Mouse (Mus musculus): ENCODE data around the gene Fbxo40.

DNA sequence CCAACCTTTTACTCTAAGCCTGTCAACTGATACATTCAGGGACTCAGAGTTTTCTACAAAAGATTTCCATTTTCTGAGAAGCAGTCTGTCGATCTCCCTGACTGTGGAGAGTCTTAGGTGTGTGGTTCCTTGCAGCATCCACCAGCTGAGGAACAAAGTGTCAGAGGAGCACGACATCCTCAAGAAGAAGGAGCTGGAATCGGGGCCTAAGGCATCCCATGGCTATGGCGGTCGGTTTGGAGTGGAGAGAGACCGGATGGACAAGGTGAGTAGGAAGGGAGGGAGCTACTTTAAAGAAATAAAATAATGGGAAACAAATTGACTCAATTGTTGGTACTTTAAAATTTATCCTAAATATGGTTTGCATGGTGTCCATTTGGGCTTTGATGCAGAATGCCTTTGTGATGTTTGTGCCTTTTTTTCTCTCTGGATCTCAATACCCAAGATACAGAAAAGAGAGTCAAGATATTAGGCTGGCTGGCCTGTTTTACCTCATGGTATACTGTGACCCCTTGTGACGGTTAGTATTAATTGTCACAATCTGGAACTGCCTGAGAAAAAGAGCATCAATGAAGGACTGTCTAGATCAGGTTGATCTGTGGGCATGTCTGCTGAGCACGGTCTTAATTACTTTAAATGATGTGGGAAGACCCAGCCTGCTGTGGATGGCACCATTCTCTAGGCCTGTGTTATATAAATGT is 43.7 kb downstream of the Fbxo40 start:
- no peak for TF ChIP-seq POLR2A (IDR thresholded peaks at IDR 0.05; ENCODE audit: borderline replicate concordance, extremely low read depth, low read depth, low read length)
- TF ChIP-seq CTCF (IDR thresholded peaks at IDR 0.05; ENCODE audit: insufficient read depth, low read length), result no peak
